Mouse (Mus musculus) heart, embryonic 11.5 days (tissue): ENCODE results near the gene Xab2. TPM values are rescaled to one million over a fixed set of nuclear protein-coding genes. Genes with fewer than 3 reads are reported as not detected.
A peak's percentile ranks its signal among the peaks of the same experiment; 100 is the strongest.

Source experiments
- ATAC-seq: fragments of 200-750 bp; cut with Nextera tagmentation; replicated peaks from 2 replicates; pipeline ENCODE4 v1.8.0; 2017; ENCODE audit warnings: moderate library complexity; ENCODE audit not compliant: insufficient number of reproducible peaks, low FRiP score, low TSS enrichment
- H3K27ac ChIP-seq: fragments of 300-500 bp; sonication (generic); 2 replicates; pipeline ENCODE4 v1.5.1; 2014; ENCODE audit warnings: mild to moderate bottlenecking, low read depth, low read length
- H3K27me3 ChIP-seq: fragments of 300-500 bp; sonication (generic); 2 replicates; pipeline ENCODE4 v1.6.1; 2014; ENCODE audit warnings: mild to moderate bottlenecking, low read length, mixed read lengths; ENCODE audit not compliant: control insufficient read depth, insufficient read depth
- H3K36me3 ChIP-seq: fragments of 300-500 bp; sonication (generic); 2 replicates; pipeline ENCODE4 v1.6.1; 2014; ENCODE audit warnings: mild to moderate bottlenecking, low read length, moderate library complexity, mixed read lengths; ENCODE audit not compliant: control insufficient read depth, insufficient read depth
- H3K4me1 ChIP-seq: fragments of 300-500 bp; sonication (generic); 2 replicates; pipeline ENCODE4 v1.6.1; 2014; ENCODE audit warnings: low read length; ENCODE audit not compliant: control insufficient read depth, insufficient read depth
- H3K4me2 ChIP-seq: fragments of 300-500 bp; sonication (generic); 2 replicates; pipeline ENCODE4 v1.6.1; 2014; ENCODE audit warnings: mild to moderate bottlenecking, moderate library complexity
- H3K4me3 ChIP-seq: fragments of 300-500 bp; sonication (generic); 2 replicates; pipeline ENCODE4 v1.5.1; 2014; ENCODE audit warnings: low read depth, low read length
- H3K9ac ChIP-seq: fragments of 300-500 bp; sonication (generic); 2 replicates; pipeline ENCODE4 v1.6.1; 2014; ENCODE audit warnings: mild to moderate bottlenecking, low read depth, low read length, moderate library complexity
- H3K9me3 ChIP-seq: fragments of 300-500 bp; sonication (generic); replicated peaks from 2 replicates; pipeline ENCODE4 v1.6.1; 2016; ENCODE audit warnings: low read length; ENCODE audit not compliant: control insufficient read depth
- WGBS: fragments of 180-500 bp; shearing (Covaris S2); extraction: QIAGEN DNeasy Blood & Tissue Kit; methylation state at CpG from one replicate; pipeline ENCODE4 v1.1.7; 2014; ENCODE audit not compliant: insufficient replicate concordance; 5-methylcytosine and 5-hydroxymethylcytosine counted together
- polyA plus RNA-seq: library from polyadenylated mRNA; unstranded; fragments of >200 nt; fragmentation: Nextera tagmentation; extraction: Ambion mirVana; gene quantifications from 2 replicates; pipeline ENCODE4 v1.2.1, GENCODE M21; 2014

The Xab2 gene
- polyA plus RNA-seq, 1 experiment from 2014 or later: 32.6 TPM

DNA sequence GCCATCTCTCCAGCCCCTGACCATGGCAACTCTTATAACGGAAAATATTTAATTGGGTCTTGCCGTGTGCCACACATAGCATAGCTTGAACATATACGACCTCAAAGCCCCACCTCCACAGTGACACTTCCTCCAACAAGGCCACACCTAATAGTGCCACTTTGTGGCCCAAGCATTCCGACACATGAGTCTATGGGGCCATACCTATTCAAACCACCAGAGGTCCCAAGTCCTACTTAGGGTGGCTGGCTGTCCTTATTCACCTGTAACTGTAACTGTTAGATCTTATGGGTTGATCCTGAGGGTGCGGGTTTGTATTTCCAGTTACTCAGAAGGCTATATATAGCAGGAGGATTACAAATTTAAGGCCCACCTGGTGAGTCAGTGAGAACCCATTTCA is 6.9 kb upstream of the Xab2 start:
- no peaks in the 10 kb centered on the region; the same call in 1 of the 2 replicates for H3K27me3 ChIP-seq
- H3K27ac ChIP-seq: no peak overlapping the region
- no peak overlapping the region for H3K9ac ChIP-seq
- H3K9me3 ChIP-seq: no peaks in the 10 kb centered on the region
- H3K4me3 ChIP-seq: no peak overlapping the region
- H3K4me2 ChIP-seq: no peak overlapping the region
- H3K36me3 ChIP-seq: no peaks in the 10 kb centered on the region
- ATAC-seq: no peak
- WGBS: 21% methylated on average over 5 of the region's 5 CpGs
- peaks cover 3% of the 10 kb centered on the region; the same call in 1 of the 2 replicates for H3K4me1 ChIP-seq

DNA sequence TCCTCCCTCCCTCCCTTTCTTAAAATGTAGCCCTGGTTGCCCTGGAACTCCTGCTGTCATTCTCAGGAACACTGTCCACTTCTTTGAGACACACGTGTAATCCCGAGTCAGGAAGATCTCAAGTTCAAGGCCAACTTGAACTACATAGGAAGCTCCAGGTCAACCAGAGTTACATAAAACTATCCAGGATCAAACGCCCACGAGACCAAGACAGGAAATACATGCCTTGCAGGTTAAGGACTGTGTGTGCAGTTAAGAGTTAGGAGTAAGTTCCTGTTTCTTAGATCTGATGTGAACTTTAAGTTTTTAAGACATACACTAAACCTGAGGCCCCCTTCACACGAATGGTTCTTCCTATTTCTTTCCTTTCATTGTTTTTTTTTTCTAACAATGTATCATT is 5.9 kb upstream of the Xab2 start:
- Histone ChIP-seq H3K27me3 (no peaks in the 10 kb centered on the region; the same call in 1 of the 2 replicates), H3K36me3 (no peaks in the 10 kb centered on the region), H3K9ac (no peak overlapping the region), H3K4me1 (peaks cover 3% of the 10 kb centered on the region; the same call in 1 of the 2 replicates), H3K9me3 (no peaks in the 10 kb centered on the region), H3K4me2 (no peak overlapping the region), H3K27ac (no peak overlapping the region), H3K4me3 (no peak overlapping the region)
- no peak for ATAC-seq
- 52% methylated on average over 5 of the region's 5 CpGs for WGBS

DNA sequence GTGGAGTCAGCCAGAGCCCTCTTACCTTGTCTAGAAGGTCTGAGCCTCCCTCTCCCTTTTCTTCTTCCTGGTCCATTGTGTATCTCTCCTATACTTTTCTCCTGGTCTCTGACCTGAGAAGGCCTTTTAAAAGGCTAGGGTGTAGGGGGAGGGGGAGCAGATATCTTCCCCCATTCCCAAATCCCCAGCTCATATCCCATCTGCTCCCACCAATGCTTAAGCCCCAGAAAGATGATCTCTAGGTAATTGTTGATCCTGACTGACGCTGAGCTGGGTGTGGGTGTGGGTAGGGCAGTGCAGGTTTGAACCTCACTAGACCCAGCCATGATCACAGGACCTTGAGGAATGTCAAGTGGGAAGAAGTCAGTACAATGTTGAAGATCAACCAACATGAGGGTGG is 4.3 kb upstream of the Xab2 start, which contains the start of gene Pcp2:
Gene Pcp2 (minus strand): TSS at position 101 of the 400 bp plus-strand sequence.
- H3K4me3 ChIP-seq: no peak within 1 kb of the TSS
- WGBS: 69% methylated on average over 1 of the region's 1 CpGs
- no peak within 1 kb of the TSS for H3K4me2 ChIP-seq
- H3K4me1 ChIP-seq: no peaks in the 10 kb centered on the region
- no peak within 1 kb of the TSS for H3K9ac ChIP-seq
- no peaks in the 10 kb centered on the region for H3K36me3 ChIP-seq
- no peaks in the 10 kb centered on the region for H3K9me3 ChIP-seq
- H3K27ac ChIP-seq: no peak within 1 kb of the TSS
- no peak for ATAC-seq
- no peaks in the 10 kb centered on the region; the same call in 1 of the 2 replicates for H3K27me3 ChIP-seq

- no peak for ATAC-seq
- peak overlapping the region; percentile 80 for H3K4me3 ChIP-seq
- 61% methylated on average over 8 of the region's 8 CpGs for WGBS
These were observed 1.0 kb upstream of the Xab2 start for GRCm38 (mm10) chr8:3622119-3622518.

DNA sequence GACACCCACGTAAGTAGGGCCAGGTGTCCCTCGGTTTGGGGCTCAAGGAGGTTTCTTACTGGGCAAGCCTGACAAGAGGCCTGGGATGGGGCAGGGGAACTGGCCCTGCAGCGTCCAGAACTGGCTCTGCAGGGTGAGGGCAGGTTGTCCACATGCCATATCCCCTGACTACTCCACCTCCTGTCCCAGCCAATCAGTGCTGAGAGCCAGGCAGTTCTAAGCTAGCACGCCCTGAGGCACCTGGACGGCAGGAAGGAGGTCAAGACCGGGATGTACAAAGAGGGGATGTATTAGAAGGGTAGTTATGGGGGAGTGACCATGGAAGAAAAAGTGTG is 11.3 kb downstream of the Xab2 start:
- H3K4me1 ChIP-seq: no peaks in the 10 kb centered on the region
- no peak for ATAC-seq
- H3K9ac ChIP-seq: no peak overlapping the region
- no peaks in the 10 kb centered on the region for H3K9me3 ChIP-seq
- H3K27me3 ChIP-seq: no peaks in the 10 kb centered on the region
- H3K27ac ChIP-seq: no peak overlapping the region
- 88% methylated on average over 6 of the region's 6 CpGs for WGBS
- H3K36me3 ChIP-seq: peaks cover 39% of the 10 kb centered on the region
- no peak overlapping the region for H3K4me2 ChIP-seq
- H3K4me3 ChIP-seq: no peak overlapping the region

More at GRCm38 (mm10) chr8:3622119-3622518, 1.0 kb upstream of the Xab2 start:
- Histone ChIP-seq H3K27me3 (no peaks in the 10 kb centered on the region), H3K4me1 (peaks cover 4% of the 10 kb centered on the region), H3K9ac (peak overlapping the region; percentile 74), H3K27ac (no peak overlapping the region), H3K36me3 (peaks cover 9% of the 10 kb centered on the region), H3K9me3 (no peaks in the 10 kb centered on the region), H3K4me2 (peak overlapping the region; percentile 65)

DNA sequence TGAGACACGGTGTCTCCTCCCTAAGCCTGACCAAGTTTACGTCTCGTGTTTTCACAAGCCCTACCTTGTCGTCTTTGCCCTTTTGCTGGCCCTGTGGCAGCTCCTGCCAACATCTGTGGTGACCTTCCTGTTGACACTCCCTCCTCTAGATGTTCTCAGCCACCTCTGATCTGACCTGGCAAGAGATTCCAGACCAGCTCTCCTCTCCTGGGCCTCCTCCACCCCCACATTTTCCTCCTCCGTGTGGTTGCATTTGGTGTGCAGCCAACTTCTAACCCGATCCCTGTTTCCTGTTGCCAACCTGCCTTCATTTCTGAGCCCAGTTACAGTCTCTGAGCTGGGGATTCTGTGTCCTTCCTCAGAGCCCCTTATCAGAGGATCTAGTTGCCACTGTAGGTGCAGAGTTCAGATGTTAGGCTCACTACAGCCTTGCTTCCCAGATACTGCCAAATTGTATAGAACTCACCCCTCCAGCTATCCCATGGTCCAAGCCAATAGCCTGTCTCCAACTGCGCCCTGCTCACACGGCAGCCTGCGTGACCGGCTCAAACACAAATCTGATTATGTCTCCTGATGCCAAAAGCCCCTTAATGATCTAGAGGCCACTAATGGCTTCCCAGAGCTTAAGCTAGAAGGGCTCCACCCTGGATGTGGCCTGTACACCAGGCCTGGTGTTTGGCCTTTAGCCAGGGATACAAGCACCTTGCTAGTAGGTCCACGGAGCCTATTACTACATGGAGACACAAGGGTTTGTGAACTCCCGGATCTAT is 11.9 kb downstream of the Xab2 start:
- 84% methylated on average over 12 of the region's 12 CpGs for WGBS
- Histone ChIP-seq H3K4me3 (no peak overlapping the region), H3K4me1 (no peaks in the 10 kb centered on the region), H3K36me3 (peaks cover 37% of the 10 kb centered on the region), H3K9ac (no peak overlapping the region), H3K4me2 (no peak overlapping the region), H3K27ac (no peak overlapping the region), H3K9me3 (no peaks in the 10 kb centered on the region), H3K27me3 (no peaks in the 10 kb centered on the region)
- no peak for ATAC-seq

- no peak overlapping the region for H3K27ac ChIP-seq
- no peaks in the 10 kb centered on the region for H3K4me1 ChIP-seq
- no peak overlapping the region for H3K4me2 ChIP-seq
- no peak overlapping the region for H3K4me3 ChIP-seq
- no peaks in the 10 kb centered on the region for H3K27me3 ChIP-seq
- WGBS: 92% methylated on average over 7 of the region's 7 CpGs
- no peaks in the 10 kb centered on the region for H3K9me3 ChIP-seq
- no peak overlapping the region for H3K9ac ChIP-seq
- ATAC-seq: no peak
- peaks cover 28% of the 10 kb centered on the region for H3K36me3 ChIP-seq
These were observed 13.3 kb downstream of the Xab2 start for GRCm38 (mm10) chr8:3607822-3608221.

DNA sequence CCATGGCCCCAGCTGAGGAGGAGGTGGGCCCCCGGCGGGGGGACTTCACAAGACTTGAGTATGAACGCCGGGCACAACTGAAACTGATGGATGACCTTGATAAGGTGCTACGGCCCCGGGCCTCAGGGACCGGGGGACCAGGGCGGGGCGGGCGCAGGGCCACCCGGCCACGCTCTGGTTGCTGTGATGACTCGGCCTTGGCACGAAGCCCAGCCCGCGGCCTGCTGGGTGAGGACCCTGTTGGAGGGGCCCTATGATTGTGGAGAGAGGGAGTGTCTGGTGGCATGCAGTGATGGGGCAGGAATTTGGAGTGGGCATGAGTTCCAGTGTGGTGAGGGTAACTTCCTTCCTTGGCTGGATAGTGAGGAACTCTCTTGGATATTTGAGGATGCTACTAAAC is 14.5 kb downstream of the Xab2 start:
- WGBS: 80% methylated on average over 16 of the region's 16 CpGs
- no peaks in the 10 kb centered on the region for H3K9me3 ChIP-seq
- no peak overlapping the region for H3K4me3 ChIP-seq
- no peak overlapping the region for H3K4me2 ChIP-seq
- H3K9ac ChIP-seq: no peak overlapping the region
- ATAC-seq: no peak; the same call in 1 of the 2 replicates
- H3K27me3 ChIP-seq: no peaks in the 10 kb centered on the region
- no peak overlapping the region for H3K27ac ChIP-seq
- H3K36me3 ChIP-seq: peaks cover 21% of the 10 kb centered on the region
- H3K4me1 ChIP-seq: no peaks in the 10 kb centered on the region

GRCm38 (mm10) chr8:3603439-3603838 is 17.7 kb downstream of the Xab2 start:
- no peak overlapping the region for H3K4me3 ChIP-seq
- H3K27me3 ChIP-seq: no peaks in the 10 kb centered on the region
- no peaks in the 10 kb centered on the region for H3K4me1 ChIP-seq
- no peaks in the 10 kb centered on the region for H3K36me3 ChIP-seq
- no peak overlapping the region for H3K4me2 ChIP-seq
- H3K9me3 ChIP-seq: no peaks in the 10 kb centered on the region
- no peak overlapping the region for H3K27ac ChIP-seq
- no peak overlapping the region for H3K9ac ChIP-seq
- no peak for ATAC-seq
- 61% methylated on average over 13 of the region's 13 CpGs for WGBS
